Mouse (Mus musculus) testis, adult 2 months (tissue): ENCODE measurements around the gene Olfr786. TPM values are rescaled to one million over a fixed set of nuclear protein-coding genes. Genes with fewer than 3 reads are reported as not detected.

Experiments
- H3K27ac ChIP-seq: fragments of 200-500 bp; 2 replicates; pipeline ENCODE4 v1.5.1; 2012; ENCODE audit warnings: low read depth, low read length; ENCODE audit not compliant: control insufficient read depth, insufficient read depth
- H3K27me3 ChIP-seq: fragments of 200-500 bp; 2 replicates; pipeline ENCODE4 v1.6.1; 2012; ENCODE audit warnings: mild to moderate bottlenecking, low read length, moderate library complexity; ENCODE audit not compliant: control insufficient read depth, insufficient read depth
- H3K36me3 ChIP-seq: fragments of 200-500 bp; 2 replicates; pipeline ENCODE4 v1.6.1; 2012; ENCODE audit warnings: mild to moderate bottlenecking, low read length; ENCODE audit not compliant: control insufficient read depth, insufficient read depth
- H3K4me1 ChIP-seq: fragments of 200-500 bp; 2 replicates; pipeline ENCODE4 v1.6.1; 2012; ENCODE audit warnings: low read length; ENCODE audit not compliant: control insufficient read depth, insufficient read depth
- H3K4me3 ChIP-seq: fragments of 200-500 bp; 2 replicates; pipeline ENCODE4 v1.5.1; 2012; ENCODE audit warnings: low read depth, mild to moderate bottlenecking, low read length, moderate library complexity, mixed read lengths; ENCODE audit not compliant: control insufficient read depth
- CTCF ChIP-seq: fragments of 200-500 bp; IDR thresholded peaks from 2 replicates; pipeline ENCODE4 v1.5.1; 2012; ENCODE audit warnings: low read depth, mild to moderate bottlenecking, inconsistent platforms, low read length, moderate library complexity; ENCODE audit not compliant: control insufficient read depth, insufficient read depth, insufficient replicate concordance
- POLR2A ChIP-seq: fragments of 200-500 bp; IDR thresholded peaks from 2 replicates; pipeline ENCODE4 v1.6.1; 2012; ENCODE audit warnings: low read depth, mild to moderate bottlenecking, inconsistent platforms, low read length, moderate library complexity; ENCODE audit not compliant: control insufficient read depth
- polyA plus RNA-seq: library from polyadenylated mRNA; depleted of rRNA; stranded (reverse); fragments of >200 nt; gene quantifications from 2 replicates; pipeline ENCODE4 v1.2.3, GENCODE M21; 2012; rRNA removed

Gene Olfr786
- polyA plus RNA-seq, 1 experiment = not detected

- H3K27me3 ChIP-seq = no peaks in the 10 kb centered on the region
- TF ChIP-seq POLR2A (no peak), CTCF (no peak)
- H3K27ac ChIP-seq = no peak within 1 kb of the TSS
- H3K4me1 ChIP-seq = no peaks in the 10 kb centered on the region
- H3K36me3 ChIP-seq = no peaks in the 10 kb centered on the region
- H3K4me3 ChIP-seq = no peak within 1 kb of the TSS
These were observed 57.3 kb downstream of the Olfr786 start, which contains the start of gene Olfr789 for GRCm38 (mm10) chr10:129484452-129484851. Gene Olfr789, plus strand, starts transcription at chr10:129484752.

Other genes starting within 250 kb of the Olfr786 start
- gene Olfr772, start 249.4 kb upstream of the Olfr786 start, polyA plus RNA-seq = not detected in 2 replicates
- gene Olfr773, start 239.9 kb upstream of the Olfr786 start, polyA plus RNA-seq = not detected in 2 replicates
- gene Olfr774, start 191.1 kb upstream of the Olfr786 start, polyA plus RNA-seq = not detected in 2 replicates
- not detected in 2 replicates for gene Olfr775, start 178.9 kb upstream of the Olfr786 start, polyA plus RNA-seq
- gene Olfr776, start 168.2 kb upstream of the Olfr786 start, polyA plus RNA-seq = not detected in 2 replicates
- not detected in 2 replicates for gene Olfr777, start 155.8 kb upstream of the Olfr786 start, polyA plus RNA-seq
- not detected in 2 replicates for gene Olfr780, start 109.2 kb upstream of the Olfr786 start, polyA plus RNA-seq
- not detected in 2 replicates for gene Olfr781, start 98.5 kb upstream of the Olfr786 start, polyA plus RNA-seq
- not detected in 2 replicates for gene Olfr782, start 78.5 kb upstream of the Olfr786 start, polyA plus RNA-seq
- 0.07 TPM in 2 replicates for gene Olfr784, start 43.2 kb upstream of the Olfr786 start, polyA plus RNA-seq
- not detected in 2 replicates for gene Olfr785, start 21.9 kb upstream of the Olfr786 start, polyA plus RNA-seq
- 1.5 TPM in 2 replicates for gene Olfr787, start 34.6 kb downstream of the Olfr786 start, polyA plus RNA-seq
- 0.53 and 0.57 TPM in 2 replicates for gene Olfr788, start 43.7 kb downstream of the Olfr786 start, polyA plus RNA-seq
- gene Olfr789, start 57.4 kb downstream of the Olfr786 start, polyA plus RNA-seq = 0.05 TPM in 1 of 2 replicates, not detected in the other
- gene Olfr790, start 71.2 kb downstream of the Olfr786 start, polyA plus RNA-seq = 0.29 TPM in 1 of 2 replicates, not detected in the other
- not detected in 2 replicates for gene Olfr791, start 94.5 kb downstream of the Olfr786 start, polyA plus RNA-seq
- not detected in 2 replicates for gene Olfr792, start 111.9 kb downstream of the Olfr786 start, polyA plus RNA-seq
- not detected in 2 replicates for gene Olfr794, start 140.3 kb downstream of the Olfr786 start, polyA plus RNA-seq
- gene Olfr796, start 185.3 kb downstream of the Olfr786 start, polyA plus RNA-seq = not detected in 2 replicates
- not detected in 2 replicates for gene Olfr798, start 200.6 kb downstream of the Olfr786 start, polyA plus RNA-seq
- gene Olfr799, start 210.2 kb downstream of the Olfr786 start, polyA plus RNA-seq = not detected in 2 replicates
- gene Olfr800, start 230.4 kb downstream of the Olfr786 start, polyA plus RNA-seq = not detected in 2 replicates
- gene Olfr801, start 246.6 kb downstream of the Olfr786 start, polyA plus RNA-seq = not detected in 2 replicates